Mouse (Mus musculus): ENCODE measurements around the gene Gpm6a.

Gene Gpm6a

GRCm38 (mm10) chr8:54954741-54955455, at the start of gene Gpm6a:
Gene Gpm6a (plus strand): TSS chr8:54954843.
- DNase-seq, result no peak

- DNase-seq, result no peak
These were observed 41.8 kb upstream of the Gpm6a start for GRCm38 (mm10) chr8:54912891-54913290.

DNA sequence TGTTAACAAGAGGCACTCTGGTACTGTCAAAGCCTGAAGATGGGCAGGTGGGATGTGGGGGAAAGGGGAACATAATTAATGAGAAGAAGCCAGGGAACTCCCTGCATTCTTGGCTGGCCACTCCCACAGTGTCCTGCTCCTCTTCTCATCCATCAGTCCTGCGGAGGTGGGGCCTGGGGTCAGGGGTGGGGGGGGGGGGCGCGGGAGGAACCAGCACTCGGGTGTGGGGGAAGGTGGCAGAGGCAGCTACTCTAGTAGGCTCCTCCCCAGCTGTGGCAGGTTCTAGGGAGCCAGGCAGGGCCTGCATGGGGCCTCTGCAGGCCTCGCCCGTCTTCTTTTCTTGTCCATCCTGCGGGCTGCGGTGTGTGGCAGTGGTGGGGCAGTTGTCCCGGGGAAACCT, 36.9 kb upstream of the Gpm6a start:
- no peak for DNase-seq

DNA sequence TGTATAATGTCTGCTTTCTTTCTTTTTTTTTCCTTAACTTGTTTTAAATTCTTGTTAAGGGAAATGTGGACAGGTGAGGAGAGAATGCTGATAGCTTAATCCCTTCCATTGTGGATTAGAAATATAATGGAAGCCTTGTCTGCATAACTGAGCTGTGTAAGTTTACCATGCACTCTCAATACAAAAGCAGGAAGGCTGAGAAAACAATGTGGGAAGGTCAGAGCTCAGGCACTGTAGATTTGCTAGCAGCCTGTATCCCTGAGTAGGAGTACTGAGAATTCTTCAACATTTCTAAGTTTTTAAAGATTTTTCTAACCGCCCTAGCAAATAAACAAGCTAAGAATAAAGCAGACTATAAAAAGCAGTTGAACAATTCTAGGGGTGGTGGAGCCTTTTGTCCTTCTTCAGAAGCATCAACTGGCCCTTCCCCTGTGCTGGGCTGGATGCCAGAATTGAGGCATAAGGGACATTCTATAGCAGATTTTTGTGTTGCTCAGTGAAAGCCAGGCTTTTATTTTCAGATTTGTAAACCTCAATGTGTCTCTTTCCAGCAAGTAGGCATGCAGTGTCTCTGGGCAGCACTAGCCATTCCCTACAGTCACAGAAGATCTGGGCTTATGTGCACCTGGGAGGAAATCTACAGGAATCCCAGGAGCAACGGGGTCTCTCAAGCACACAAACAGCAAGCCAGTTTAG, 32.3 kb upstream of the Gpm6a start:
- no peak for DNase-seq

- no peak for DNase-seq
These were observed 29.7 kb upstream of the Gpm6a start for GRCm38 (mm10) chr8:54924936-54925335.

- DNase-seq, result no peak
These were observed 22.3 kb upstream of the Gpm6a start for GRCm38 (mm10) chr8:54932306-54932705.

GRCm38 (mm10) chr8:54953351-54953750, 1.3 kb upstream of the Gpm6a start:
- DNase-seq, result no peak

DNA sequence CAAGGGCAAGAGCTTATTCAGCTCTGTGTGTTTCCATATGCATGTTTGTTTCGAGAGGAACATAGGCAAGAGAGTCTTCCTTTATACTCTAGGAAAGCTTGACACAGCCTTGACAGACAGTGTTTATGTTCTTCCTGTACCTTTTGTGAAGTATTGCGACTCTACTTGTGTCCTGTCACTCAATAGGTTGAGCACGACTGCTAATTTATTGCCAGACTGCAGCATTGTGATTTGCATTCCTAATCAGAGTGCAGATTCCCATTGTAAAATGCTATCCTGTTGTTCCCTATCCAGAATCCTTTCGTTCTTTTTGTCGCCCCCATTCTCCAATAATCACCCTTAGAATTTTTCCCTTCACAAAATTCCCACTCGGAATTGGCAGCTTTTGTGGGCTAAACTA, 613 bp upstream of the Gpm6a start:
- no peak for DNase-seq

DNA sequence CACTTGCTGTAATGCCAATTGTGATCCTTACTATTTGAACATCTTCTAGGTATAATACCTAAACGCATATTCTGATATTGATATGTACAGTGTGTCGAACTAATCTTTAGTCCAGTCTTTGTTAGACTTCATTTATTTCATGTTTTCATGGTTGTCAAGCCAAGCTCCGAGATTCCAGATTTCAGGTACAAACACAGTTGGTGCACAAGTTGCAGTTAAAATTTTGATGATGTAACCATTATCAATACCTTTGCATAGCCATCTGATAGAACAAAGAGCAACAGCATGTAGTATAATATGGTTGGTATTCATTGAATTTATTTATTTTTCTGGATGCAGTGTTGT, 785 bp downstream of the Gpm6a start:
- no peak for DNase-seq

DNA sequence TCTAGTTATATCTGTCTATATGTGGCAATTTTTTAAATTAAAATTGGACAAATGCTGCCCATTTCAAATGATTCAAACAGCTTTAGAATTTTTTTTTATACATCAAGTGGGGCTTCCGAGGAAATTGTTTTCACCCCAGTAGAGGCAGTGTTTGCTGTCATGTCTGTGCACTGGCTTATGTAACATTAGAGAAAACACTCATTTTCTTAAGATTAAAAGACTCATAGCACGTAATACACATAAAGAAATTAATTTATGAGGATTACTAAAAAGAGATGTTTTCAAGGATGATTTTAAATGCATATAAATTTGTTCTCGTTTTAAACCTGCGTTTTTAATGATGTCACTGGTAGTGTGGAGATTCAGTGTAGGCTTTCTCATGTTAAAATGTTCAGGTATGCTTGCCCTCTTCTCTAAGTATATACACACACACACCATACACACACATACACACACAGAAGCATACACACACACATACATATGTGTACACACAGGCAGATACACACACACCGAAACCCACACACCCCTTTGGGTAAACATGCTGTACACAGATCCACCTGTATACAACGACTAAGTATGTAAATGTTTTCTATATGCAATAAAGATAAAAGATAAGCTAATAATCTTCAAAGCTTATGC, 1.4 kb downstream of the Gpm6a start:
- DNase-seq, result no peak

DNA sequence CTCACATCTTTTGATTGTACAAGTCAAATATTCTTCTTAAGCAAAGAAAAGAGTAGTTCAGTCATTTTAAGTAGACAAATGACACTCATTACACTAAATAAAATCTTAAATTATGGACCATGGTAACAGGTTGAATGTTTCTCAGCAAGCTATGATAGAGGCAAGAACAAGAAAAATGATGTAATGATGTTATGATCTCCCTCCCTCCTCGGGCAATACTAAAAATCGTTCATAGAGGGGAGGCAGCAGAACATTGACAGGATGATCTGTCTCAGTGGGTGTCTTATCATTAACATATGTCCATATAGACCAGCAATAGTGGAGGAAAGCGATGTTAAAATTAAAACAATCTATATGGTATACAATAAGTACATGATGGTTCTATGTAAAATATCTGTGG, 2.1 kb downstream of the Gpm6a start:
- DNase-seq, result no peak

- DNase-seq, result no peak
These were observed 2.9 kb downstream of the Gpm6a start for GRCm38 (mm10) chr8:54957506-54957905.

DNA sequence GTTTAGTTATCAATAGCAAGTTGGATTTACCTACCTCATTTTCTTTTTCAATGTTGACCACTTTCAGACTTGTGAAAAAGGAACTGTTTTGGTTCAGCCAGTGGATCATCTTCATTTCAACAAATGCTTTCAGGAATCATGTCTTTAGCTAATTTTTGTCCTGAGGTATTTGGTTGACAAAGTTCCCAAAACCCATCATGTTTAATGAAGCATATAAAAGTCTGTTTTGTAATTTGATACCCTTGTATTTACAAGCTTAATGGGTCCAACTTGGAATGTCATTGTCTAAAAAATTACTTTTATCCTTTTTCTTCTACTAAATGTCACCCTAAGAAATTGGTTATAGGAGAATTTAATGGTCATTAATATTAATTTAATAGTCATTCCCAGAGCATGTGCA, 6.9 kb downstream of the Gpm6a start:
- DNase-seq, result no peak

DNA sequence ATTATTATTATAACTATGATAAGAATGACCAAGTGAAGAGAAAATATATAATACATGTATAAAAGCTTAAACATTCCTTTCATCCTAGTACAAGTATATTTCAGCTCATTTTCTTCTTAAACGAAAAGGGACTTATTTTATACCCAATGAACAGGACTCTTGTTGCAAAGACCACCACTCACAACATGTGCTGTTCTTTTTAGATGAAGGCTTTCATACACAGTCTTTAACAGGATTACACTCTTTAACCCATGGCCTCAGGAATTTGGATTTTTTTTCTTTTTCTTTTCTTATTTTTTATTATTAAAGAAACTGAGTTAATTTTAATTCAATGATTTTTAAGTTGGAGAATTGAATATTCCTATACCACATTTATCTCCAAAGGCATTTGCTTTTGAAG, 20.4 kb downstream of the Gpm6a start:
- DNase-seq, result no peak

GRCm38 (mm10) chr8:54975506-54975905, 20.9 kb downstream of the Gpm6a start:
- DNase-seq, result no peak

GRCm38 (mm10) chr8:54975927-54976326, 21.3 kb downstream of the Gpm6a start:
- DNase-seq, result no peak

GRCm38 (mm10) chr8:54976663-54977062, 22.0 kb downstream of the Gpm6a start:
- no peak for DNase-seq

DNA sequence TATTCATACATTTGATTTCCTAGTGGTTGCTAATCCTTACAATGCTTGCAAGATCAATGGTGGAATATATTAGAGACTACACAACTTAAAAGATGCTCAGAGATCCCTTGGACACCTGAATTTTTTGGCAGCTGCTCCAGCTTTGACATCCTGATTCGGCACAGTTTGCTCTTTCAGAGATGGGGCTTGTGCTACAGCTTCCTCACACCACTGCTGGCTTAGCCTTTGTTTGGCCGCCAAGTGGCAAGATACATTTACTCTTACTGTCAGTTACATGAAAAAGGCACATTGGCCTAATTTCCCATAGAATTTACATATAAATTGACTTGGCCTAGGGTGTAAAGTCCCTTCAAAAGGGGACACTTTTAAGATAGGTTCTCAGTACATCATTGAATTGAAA, 32.1 kb downstream of the Gpm6a start:
- no peak for DNase-seq

DNA sequence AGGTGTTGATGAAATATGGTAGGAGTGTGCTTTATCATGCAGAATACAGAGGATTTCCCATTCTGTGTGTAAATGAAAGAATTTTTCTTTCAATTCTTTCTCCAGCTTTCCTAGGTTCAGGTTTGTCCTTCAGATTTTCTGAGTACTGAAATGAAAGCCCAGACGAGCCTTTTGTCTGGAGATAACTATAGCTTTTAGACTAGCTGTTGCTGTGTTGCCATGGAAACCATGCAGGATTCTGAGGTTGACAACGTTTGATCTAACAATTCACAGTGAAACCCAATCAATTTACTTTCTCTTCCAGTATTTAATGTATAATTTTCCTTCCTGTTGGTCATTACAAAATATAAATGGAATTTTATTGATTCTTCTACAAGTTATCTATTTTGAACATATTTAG, 34.5 kb downstream of the Gpm6a start:
- no peak for DNase-seq

DNA sequence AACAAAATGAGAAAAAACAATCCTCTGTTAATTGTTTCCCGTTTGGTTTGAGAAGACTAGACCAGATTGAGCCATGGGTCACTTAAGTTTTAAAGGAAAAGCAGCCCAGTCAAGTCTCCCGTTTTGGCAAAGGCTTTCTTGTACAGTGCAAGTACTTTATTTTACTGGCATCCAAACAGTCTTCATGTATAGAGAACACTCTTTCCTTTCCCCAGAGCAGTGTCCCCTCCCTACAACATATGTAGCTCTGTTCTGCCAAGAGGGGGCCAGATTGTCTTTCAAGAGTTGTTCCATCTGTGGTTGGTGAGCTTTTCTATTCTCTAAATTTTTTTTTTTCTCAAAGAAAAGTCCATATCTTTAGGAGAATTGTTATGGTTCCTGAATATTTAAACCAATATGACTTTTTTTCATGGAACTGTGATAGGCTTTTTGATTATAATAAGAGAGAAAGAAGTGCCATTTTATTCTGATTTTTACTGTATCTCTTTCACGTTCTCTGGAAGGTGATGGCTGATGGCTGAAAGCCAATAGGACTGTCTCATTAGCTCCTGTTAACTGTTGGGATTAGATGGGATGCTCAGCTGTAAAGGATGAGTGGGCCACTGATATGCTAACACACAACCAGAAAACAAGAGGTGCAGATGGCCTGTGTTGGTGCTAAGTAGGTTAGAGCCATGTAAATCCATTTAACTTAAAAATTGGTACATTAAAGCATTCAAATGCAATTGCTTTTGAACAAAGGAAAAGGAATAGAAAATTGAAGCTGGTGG, 37.4 kb downstream of the Gpm6a start:
- DNase-seq, result no peak

DNA sequence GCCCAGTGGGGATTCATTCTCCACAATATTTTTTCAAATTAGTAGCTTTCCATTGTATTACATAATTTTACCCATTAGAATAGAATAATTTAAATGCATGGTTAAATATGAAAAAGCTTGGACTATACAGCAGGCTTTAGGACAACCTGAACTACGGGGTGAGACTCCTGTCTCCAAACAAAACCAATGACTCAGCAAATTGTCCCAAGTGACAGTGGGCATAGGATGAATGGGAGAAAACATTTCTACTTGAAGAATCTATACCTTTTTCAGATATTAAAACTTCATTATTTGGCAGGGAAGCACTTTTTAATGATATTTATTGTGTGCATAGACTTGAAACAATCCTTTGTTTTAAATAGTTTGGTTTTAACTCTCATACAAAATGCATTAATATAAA, 41.0 kb downstream of the Gpm6a start:
- no peak for DNase-seq

DNA sequence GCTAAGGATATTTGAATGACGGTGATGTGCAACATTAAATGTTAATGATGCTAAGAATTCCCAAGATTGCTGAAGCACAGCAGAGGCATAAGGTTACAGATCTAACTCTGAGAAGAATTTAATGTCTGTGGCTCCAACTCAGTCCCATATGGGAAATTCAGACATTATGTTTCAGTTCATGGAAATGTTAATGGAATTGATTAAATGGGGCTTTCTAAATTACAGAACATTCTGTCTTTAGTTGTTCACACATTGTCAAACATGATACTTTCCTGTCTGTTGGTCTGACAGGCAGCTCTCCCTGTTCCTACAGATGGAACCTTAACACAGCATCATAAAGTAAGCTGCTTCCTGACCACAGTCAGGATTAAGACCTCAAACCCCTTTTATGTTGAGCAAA, 47.8 kb downstream of the Gpm6a start:
- no peak for DNase-seq

DNA sequence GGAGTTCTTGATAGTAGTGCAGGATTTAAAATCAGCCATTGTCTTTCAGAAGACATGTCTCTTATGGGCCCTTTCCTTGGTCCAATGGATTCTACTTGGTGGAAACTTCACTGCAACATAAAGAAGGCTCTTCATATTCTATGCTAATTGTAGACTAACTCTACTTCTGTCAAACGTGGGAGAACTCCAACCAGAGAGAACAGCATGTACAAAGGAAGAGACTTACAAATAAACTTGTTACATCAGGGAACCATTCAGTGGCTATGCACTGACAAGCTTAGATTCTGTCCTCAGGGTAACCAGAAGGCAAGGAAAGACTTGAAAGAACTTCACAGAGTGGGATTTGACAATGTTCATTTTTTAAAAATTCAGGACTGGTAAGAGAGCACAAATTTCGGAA, 48.3 kb downstream of the Gpm6a start:
- DNase-seq, result no peak

GRCm38 (mm10) chr8:55012228-55012627, 57.6 kb downstream of the Gpm6a start:
- no peak for DNase-seq
